Mouse (Mus musculus) layer of hippocampus, postnatal 10 days (tissue): Measurements from ENCODE around the gene Hspa12a. TPM values are rescaled to one million over a fixed set of nuclear protein-coding genes. Genes with fewer than 3 reads are reported as not detected.

Experiments
- DNase-seq, 2 experiments: peaks; one replicate each; pipeline ENCODE4 v3.0.0; 2021; ENCODE audit warnings: low spot score in 2 of 2
- total RNA-seq, 2 experiments: library from RNA; stranded (reverse); gene quantifications; 2 replicates each; pipeline ENCODE4 v1.2.3; 2021

The Hspa12a gene
- total RNA-seq, 2 experiments from 2014 or later, result 232 to 243 TPM

GRCm38 (mm10) chr19:58860255-58861173 is 82.9 kb downstream of the Hspa12a start:
- peak; percentile 74 to 83 for DNase-seq

- DNase-seq, result peak; percentile 32 to 43
These were observed 83.6 kb downstream of the Hspa12a start for GRCm38 (mm10) chr19:58859831-58860254.

- no peak for DNase-seq
These were observed 84.1 kb downstream of the Hspa12a start for GRCm38 (mm10) chr19:58859357-58859756.

- no peak for DNase-seq
These were observed 87.2 kb downstream of the Hspa12a start for GRCm38 (mm10) chr19:58856129-58856855.

GRCm38 (mm10) chr19:58854899-58855298 is 88.6 kb downstream of the Hspa12a start:
- DNase-seq, result no peak

- DNase-seq, result no peak
These were observed 90.3 kb downstream of the Hspa12a start for GRCm38 (mm10) chr19:58853036-58853735.

- no peak for DNase-seq
These were observed 92.6 kb downstream of the Hspa12a start for GRCm38 (mm10) chr19:58850719-58851466.

GRCm38 (mm10) chr19:58849333-58850131 is 93.9 kb downstream of the Hspa12a start:
- no peak for DNase-seq

- no peak for DNase-seq
These were observed 99.8 kb downstream of the Hspa12a start for GRCm38 (mm10) chr19:58843606-58844005.

GRCm38 (mm10) chr19:58840721-58841271 is 102.7 kb downstream of the Hspa12a start:
- no peak for DNase-seq

GRCm38 (mm10) chr19:58839806-58840205 is 103.6 kb downstream of the Hspa12a start:
- DNase-seq, result no peak

- DNase-seq, result no peak
These were observed 104.1 kb downstream of the Hspa12a start for GRCm38 (mm10) chr19:58839345-58839744.

GRCm38 (mm10) chr19:58838706-58839105 is 104.7 kb downstream of the Hspa12a start:
- no peak for DNase-seq

GRCm38 (mm10) chr19:58833639-58834180 is 109.7 kb downstream of the Hspa12a start:
- DNase-seq, result no peak

GRCm38 (mm10) chr19:58832988-58833387 is 110.5 kb downstream of the Hspa12a start:
- no peak for DNase-seq

- no peak for DNase-seq
These were observed 112.1 kb downstream of the Hspa12a start for GRCm38 (mm10) chr19:58831280-58831922.

GRCm38 (mm10) chr19:58830182-58830581 is 113.3 kb downstream of the Hspa12a start:
- no peak for DNase-seq

GRCm38 (mm10) chr19:58829575-58829974 is 113.9 kb downstream of the Hspa12a start:
- peak; percentile 75 to 76 for DNase-seq

- DNase-seq, result no peak
These were observed 115.8 kb downstream of the Hspa12a start for GRCm38 (mm10) chr19:58827656-58828055.
